Mouse (Mus musculus) gastrocnemius, postnatal 25 days (tissue): ENCODE results near the gene Aif1l. TPM values are rescaled to one million over a fixed set of nuclear protein-coding genes. Genes with fewer than 3 reads are reported as not detected.

Experiments used
- DNase-seq: peaks from one replicate; pipeline ENCODE4 v3.0.0; 2022
- total RNA-seq, 2 experiments: library from RNA; stranded (reverse); gene quantifications; 1 replicate in 1 of 2; 2 replicates in 1 of 2; pipeline ENCODE4 v1.2.3; 2021

Aif1l gene
- total RNA-seq, 2 experiments from 2014 or later = 4.2 to 5.8 TPM

DNA sequence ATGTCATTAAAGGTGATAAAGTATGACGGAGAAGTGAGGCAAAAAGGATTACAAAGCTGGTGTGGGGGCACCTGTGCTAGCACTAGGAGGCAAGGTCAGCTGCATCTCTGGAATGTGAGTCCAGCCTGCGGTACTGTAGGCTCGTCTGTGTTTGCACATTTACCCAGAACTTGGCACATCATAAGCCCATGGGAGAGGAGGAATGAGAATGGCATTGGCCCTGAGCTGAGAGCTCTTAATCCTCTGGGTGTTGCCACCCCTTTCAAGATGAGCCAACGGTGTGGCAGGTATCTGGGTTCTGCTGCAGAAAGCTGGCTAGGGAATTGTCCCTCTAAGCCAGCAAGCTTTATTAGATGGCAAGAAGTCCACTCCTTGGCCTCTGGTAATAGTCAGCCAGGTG lies 69.8 kb downstream of the Aif1l start:
- peak; percentile 48 for DNase-seq

GRCm38 (mm10) chr2:32020229-32020628 lies 70.3 kb downstream of the Aif1l start:
- no peak for DNase-seq

Other genes with a start within 250 kb of the Aif1l start
- gene Qrfp, start 139.6 kb upstream of the Aif1l start, total RNA-seq = not detected
- not detected for gene Fibcd1, start 104.1 kb upstream of the Aif1l start, total RNA-seq
- gene Lamc3, start 62.8 kb upstream of the Aif1l start, total RNA-seq = under 1 TPM; 0.29 to 0.79 TPM
- 10 to 100 TPM; 18.6 to 21.4 TPM for gene Nup214, start 24.3 kb downstream of the Aif1l start, total RNA-seq
- gene Fam78a, start 134.7 kb downstream of the Aif1l start, total RNA-seq = 10 to 100 TPM; 15.1 to 15.9 TPM
- 10 to 100 TPM; 90.9 to 97.0 TPM for gene Plpp7, start 145.4 kb downstream of the Aif1l start, total RNA-seq
- 10 to 100 TPM; 67.0 to 69.6 TPM for gene Prrc2b, start 200.9 kb downstream of the Aif1l start, total RNA-seq